Comparison of ENCODE assay signal across 8 mouse cellular contexts in genomic region chr2:158408997-158409594, GRCm38 (mm10). TPM values are rescaled to one million over a fixed set of nuclear protein-coding genes. Genes with fewer than 3 reads are reported as not detected.
DNase-seq lines count a peak whose midpoint lies in the region; ATAC-seq and TF ChIP-seq lines count a peak whose summit lies in the region.

No protein-coding gene starts in this region.

- H3K27me3 ChIP-seq in erythroblast, embryonic 14.5 days (ENCODE audit: control insufficient read depth), result peaks cover 4% of the 10 kb centered on the region
- peaks cover 3% of the 10 kb centered on the region for H3K27me3 ChIP-seq in C2C12 (ENCODE audit: control insufficient read depth, insufficient read depth, insufficient read length)
- no peaks in the 10 kb centered on the region for H3K27me3 ChIP-seq in forebrain, embryonic 16.5 days (replicated peaks; ENCODE audit: control insufficient read depth, insufficient read depth, low read length)
- no peaks in the 10 kb centered on the region for H3K27me3 ChIP-seq in liver, postnatal 0 days (ENCODE audit: insufficient read depth, low read length)

- 22% methylated on average over 14 of the region's 14 CpGs for WGBS in forebrain, embryonic 16.5 days
- 28% methylated on average over 14 of the region's 14 CpGs for WGBS in liver, postnatal 0 days (ENCODE audit: insufficient replicate concordance)

- no peak overlapping the region for H3ac ChIP-seq in C2C12 (ENCODE audit: control insufficient read depth, insufficient read length, low read depth)

- peaks cover 44% of the 10 kb centered on the region for H3K4me1 ChIP-seq in erythroblast, embryonic 14.5 days (ENCODE audit: control insufficient read depth)
- H3K4me1 ChIP-seq in forebrain, embryonic 16.5 days (replicated peaks; ENCODE audit: control insufficient read depth, insufficient read depth, low read length), result peaks cover 22% of the 10 kb centered on the region
- peaks cover 27% of the 10 kb centered on the region for H3K4me1 ChIP-seq in liver, postnatal 0 days (ENCODE audit: insufficient read depth)

- no peak for TF ChIP-seq CTCF in C2C12 (IDR thresholded peaks at IDR 0.05; ENCODE audit: control insufficient read depth, insufficient read depth, insufficient read length)
- TF ChIP-seq CTCF in liver, postnatal 0 days (IDR thresholded peaks at IDR 0.05; ENCODE audit: low read depth), result no peak

- peak overlapping the region; percentile 50 for H3K27ac ChIP-seq in forebrain, embryonic 16.5 days (ENCODE audit: low read length)
- no peak overlapping the region for H3K27ac ChIP-seq in liver, postnatal 0 days (ENCODE audit: low read depth)

- TF ChIP-seq EP300 in liver, postnatal 0 days (IDR thresholded peaks at IDR 0.05; ENCODE audit: low read depth), result no peak

- H3K36me3 ChIP-seq in erythroblast, embryonic 14.5 days (ENCODE audit: control insufficient read depth), result peaks cover 2% of the 10 kb centered on the region; the same call in 1 of the 2 replicates
- H3K36me3 ChIP-seq in C2C12 (ENCODE audit: control insufficient read depth, insufficient read depth), result no peaks in the 10 kb centered on the region
- H3K36me3 ChIP-seq in forebrain, embryonic 16.5 days (ENCODE audit: control insufficient read depth, insufficient read depth), result no peaks in the 10 kb centered on the region
- no peaks in the 10 kb centered on the region for H3K36me3 ChIP-seq in liver, postnatal 0 days (replicated peaks; ENCODE audit: insufficient read depth, low read length)

- DNase-seq in liver, postnatal 0 days, result no peak
- DNase-seq in adrenal gland, adult 8-10 months, result no peak
- no peak for DNase-seq in adipocyte (ENCODE audit: low spot score)
- no peak for DNase-seq in layer of hippocampus, adult 8-10 months (ENCODE audit: low spot score in 2 of 2)

- peak overlapping the region; percentile 61 for H3K4me2 ChIP-seq in forebrain, embryonic 16.5 days (ENCODE audit: low read length)
- H3K4me2 ChIP-seq in liver, postnatal 0 days (ENCODE audit: low read depth, low read length), result peak overlapping the region; percentile 65

- peaks cover 43% of the 10 kb centered on the region for H3K79me2 ChIP-seq in C2C12 (ENCODE audit: control insufficient read depth, insufficient read depth)

- H3K4me3 ChIP-seq in erythroblast, embryonic 14.5 days (replicated peaks), result peak overlapping the region; percentile 98
- no peak overlapping the region for H3K4me3 ChIP-seq in C2C12 (ENCODE audit: insufficient read depth, poor library complexity, severe bottlenecking)
- H3K4me3 ChIP-seq in forebrain, embryonic 16.5 days (replicated peaks; ENCODE audit: low read length), result peak overlapping the region; percentile 97
- H3K4me3 ChIP-seq in liver, postnatal 0 days (ENCODE audit: low read depth, low read length), result peak overlapping the region; percentile 96

- H3K79me3 ChIP-seq in C2C12 (ENCODE audit: low read depth), result peaks cover 36% of the 10 kb centered on the region

- no peak; the same call in 1 of the 2 replicates for ATAC-seq in erythroblast, adult 5-6 weeks (replicated peaks; ENCODE audit: low FRiP score, poor library complexity, severe bottlenecking)
- peak; percentile 11 for ATAC-seq in forebrain, embryonic 16.5 days
- ATAC-seq in liver, postnatal 0 days, result peak; percentile 32

- peak overlapping the region; percentile 54 for H3K9ac ChIP-seq in forebrain, embryonic 16.5 days (replicated peaks; ENCODE audit: low read depth, low read length)
- no peak overlapping the region for H3K9ac ChIP-seq in liver, postnatal 0 days (replicated peaks)

- H3K9me3 ChIP-seq in erythroblast, embryonic 14.5 days (ENCODE audit: control insufficient read depth, low read length), result no peaks in the 10 kb centered on the region
- no peaks in the 10 kb centered on the region for H3K9me3 ChIP-seq in forebrain, embryonic 16.5 days (ENCODE audit: control insufficient read depth, low read length)
- H3K9me3 ChIP-seq in liver, postnatal 0 days (ENCODE audit: low read length), result no peaks in the 10 kb centered on the region

TF ChIP-seq in C2C12, 6 proteins besides CTCF, POLR2A, EP300 and RAD21:
- peak; percentile 16 for TF ChIP-seq MYOD1 (IDR thresholded peaks at IDR 0.05; ENCODE audit: control insufficient read depth, insufficient read length, low read depth)
- TF ChIP-seq USF1 (IDR thresholded peaks at IDR 0.05; ENCODE audit: low read depth), result no peak

RNA-seq across cellular contexts. Expression of gene Ralgapb, which starts 0.6 kb away (rescaled TPM):
- polyA plus RNA-seq in erythroblast, embryonic 14.5 days (2012), result 0.24 and 0.34 TPM in 2 replicates
- total RNA-seq in erythroblast, adult 5-6 weeks (2015; ENCODE audit: low replicate concordance), result 6.5 and 18.8 TPM in 2 replicates
- 15.3 and 17.2 TPM in 2 replicates for total RNA-seq in erythroblast, adult 5-6 weeks (2017; ENCODE audit: low replicate concordance)
- 8.4 TPM for polyA plus RNA-seq in C2C12 (2012; fragmentation: generic; extraction: Trizol)
- 24.7 and 26.9 TPM in 2 replicates for polyA plus RNA-seq in forebrain, embryonic 16.5 days (2015; fragmentation: Nextera tagmentation; extraction: Ambion mirVana)
- polyA plus RNA-seq in liver, postnatal 0 days (2015; fragmentation: Nextera tagmentation; extraction: Ambion mirVana), result 4.3 and 5.1 TPM in 2 replicates
- 10 to 100 TPM; 70.4 to 97.0 (median 85.3) TPM for total RNA-seq in adrenal gland, adult 8-10 months (2022)
- total RNA-seq in layer of hippocampus, adult 8-10 months (2022), result 100 to 1,000 TPM in 1 of 4 experiments, 10 to 100 TPM in 3; 83.1 to 102 (median 93.3) TPM

RNA-seq across cellular contexts. Expression of gene Snhg11, which starts 33.7 kb away (rescaled TPM):
- not detected in 2 replicates for polyA plus RNA-seq in erythroblast, embryonic 14.5 days (2012)
- total RNA-seq in erythroblast, adult 5-6 weeks (2015; ENCODE audit: low replicate concordance), result not detected in 2 replicates
- 0.42 TPM in 1 of 2 replicates, not detected in the other for total RNA-seq in erythroblast, adult 5-6 weeks (2017; ENCODE audit: low replicate concordance)
- polyA plus RNA-seq in C2C12 (2012; fragmentation: generic; extraction: Trizol), result not detected
- 49.7 and 217 TPM in 2 replicates for polyA plus RNA-seq in forebrain, embryonic 16.5 days (2015; fragmentation: Nextera tagmentation; extraction: Ambion mirVana)
- polyA plus RNA-seq in liver, postnatal 0 days (2015; fragmentation: Nextera tagmentation; extraction: Ambion mirVana), result 0.28 and 0.57 TPM in 2 replicates
- total RNA-seq in adrenal gland, adult 8-10 months (2022), result 10 to 100 TPM; 16.5 to 72.5 (median 44.2) TPM
- 100 to 1,000 TPM; 519 to 896 (median 704) TPM for total RNA-seq in layer of hippocampus, adult 8-10 months (2022)

Comparison
In these comparisons a context has a peak if more than half of its experiments do, and no peak if none do; other contexts are left out.
1. RNA of gene Snhg11, which starts 33.7 kb away (polyA plus RNA-seq): 49.7 to 217 TPM in forebrain, embryonic 16.5 days; 0.28 to 0.57 TPM in liver, postnatal 0 days, not detected in erythroblast, embryonic 14.5 days and not detected in C2C12 (single experiment); every median in the first group is over 10 times any median in the second.